Mouse (Mus musculus) neural tube, embryonic 13.5 days (tissue): Measurements from ENCODE around the gene Gpr152. TPM values are rescaled to one million over a fixed set of nuclear protein-coding genes. Genes with fewer than 3 reads are reported as not detected.

ENCODE experiments used
- ATAC-seq: fragments of 200-750 bp; cut with Nextera tagmentation; 2 replicates; pipeline ENCODE4 v1.8.0; 2017; ENCODE audit warnings: low read depth, mild to moderate bottlenecking, moderate TSS enrichment, moderate library complexity
- H3K27ac ChIP-seq: fragments of 300-500 bp; sonication (generic); replicated peaks from 2 replicates; pipeline ENCODE4 v1.5.1; 2015; ENCODE audit warnings: moderate library complexity, mild to moderate bottlenecking, inconsistent platforms
- H3K27me3 ChIP-seq: fragments of 300-500 bp; sonication (generic); 2 replicates; pipeline ENCODE4 v1.6.1; 2015; ENCODE audit warnings: mild to moderate bottlenecking, inconsistent platforms
- H3K36me3 ChIP-seq: fragments of 300-500 bp; sonication (generic); 2 replicates; pipeline ENCODE4 v1.6.1; 2015; ENCODE audit warnings: mild to moderate bottlenecking, inconsistent platforms
- H3K4me1 ChIP-seq: fragments of 300-500 bp; sonication (generic); replicated peaks from 2 replicates; pipeline ENCODE4 v1.6.1; 2015; ENCODE audit warnings: inconsistent platforms
- H3K4me2 ChIP-seq: fragments of 300-500 bp; sonication (generic); 2 replicates; pipeline ENCODE4 v1.6.1; 2015; ENCODE audit warnings: inconsistent platforms, mild to moderate bottlenecking, moderate library complexity
- H3K4me3 ChIP-seq: fragments of 300-500 bp; sonication (generic); 2 replicates; pipeline ENCODE4 v1.5.1; 2015; ENCODE audit warnings: mild to moderate bottlenecking, inconsistent platforms
- H3K9ac ChIP-seq: fragments of 300-500 bp; sonication (generic); 2 replicates; pipeline ENCODE4 v1.6.1; 2015; ENCODE audit warnings: moderate library complexity, mild to moderate bottlenecking, inconsistent platforms
- H3K9me3 ChIP-seq: fragments of 300-500 bp; sonication (generic); 2 replicates; pipeline ENCODE4 v1.6.1; 2016; ENCODE audit warnings: inconsistent platforms
- WGBS: fragments of 180-500 bp; shearing (Covaris S2); methylation state at CpG from one replicate; pipeline ENCODE4 v1.1.7; 2015; 5-methylcytosine and 5-hydroxymethylcytosine counted together
- polyA plus RNA-seq: library from polyadenylated mRNA; unstranded; fragments of >200 nt; fragmentation: Nextera tagmentation; extraction: Ambion mirVana; gene quantifications from 2 replicates; pipeline ENCODE4 v1.2.1, GENCODE M21; 2015

The Gpr152 gene
- polyA plus RNA-seq, 1 experiment from 2014 or later: not detected

DNA sequence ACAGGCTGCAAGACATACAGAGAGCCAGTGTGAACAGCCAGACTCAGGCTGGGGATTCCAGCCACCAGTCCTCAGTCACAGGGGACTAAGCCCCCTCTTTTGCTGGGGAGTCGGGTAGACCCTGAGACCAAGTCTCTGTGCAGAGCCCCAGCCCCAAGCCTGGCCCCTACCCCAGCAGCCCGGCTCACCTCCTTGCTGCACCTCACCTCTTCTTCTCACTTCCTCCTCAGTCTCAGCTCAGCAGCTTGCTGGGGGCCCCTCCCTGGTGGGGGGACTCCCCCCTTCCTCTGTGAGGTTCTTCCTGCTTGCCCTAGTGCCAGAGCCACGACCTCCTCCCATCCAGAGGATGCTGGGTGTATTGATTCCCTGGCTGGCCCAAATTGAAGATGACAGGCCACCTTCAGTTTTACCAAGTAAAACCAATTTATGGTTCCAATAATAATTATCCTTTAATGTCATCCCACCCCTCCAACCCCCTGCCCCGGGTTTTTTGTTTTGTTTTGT, 51.3 kb downstream of the Gpr152 start, which contains the start of gene Tbc1d10c:
Gene Tbc1d10c, minus strand, starts transcription at position 454 of the 504 bp plus-strand sequence.
- 65% methylated on average over 4 of the region's 4 CpGs for WGBS
- Histone ChIP-seq H3K4me3 (peak within 1 kb of the TSS; percentile 97), H3K9me3 (no peaks in the 10 kb centered on the region), H3K36me3 (peaks cover 28% of the 10 kb centered on the region), H3K27ac (peak within 1 kb of the TSS; percentile 95), H3K27me3 (no peaks in the 10 kb centered on the region), H3K4me1 (peaks cover 36% of the 10 kb centered on the region), H3K9ac (peak within 1 kb of the TSS; percentile 99), H3K4me2 (peak within 1 kb of the TSS; percentile 93)
- no peak for ATAC-seq

DNA sequence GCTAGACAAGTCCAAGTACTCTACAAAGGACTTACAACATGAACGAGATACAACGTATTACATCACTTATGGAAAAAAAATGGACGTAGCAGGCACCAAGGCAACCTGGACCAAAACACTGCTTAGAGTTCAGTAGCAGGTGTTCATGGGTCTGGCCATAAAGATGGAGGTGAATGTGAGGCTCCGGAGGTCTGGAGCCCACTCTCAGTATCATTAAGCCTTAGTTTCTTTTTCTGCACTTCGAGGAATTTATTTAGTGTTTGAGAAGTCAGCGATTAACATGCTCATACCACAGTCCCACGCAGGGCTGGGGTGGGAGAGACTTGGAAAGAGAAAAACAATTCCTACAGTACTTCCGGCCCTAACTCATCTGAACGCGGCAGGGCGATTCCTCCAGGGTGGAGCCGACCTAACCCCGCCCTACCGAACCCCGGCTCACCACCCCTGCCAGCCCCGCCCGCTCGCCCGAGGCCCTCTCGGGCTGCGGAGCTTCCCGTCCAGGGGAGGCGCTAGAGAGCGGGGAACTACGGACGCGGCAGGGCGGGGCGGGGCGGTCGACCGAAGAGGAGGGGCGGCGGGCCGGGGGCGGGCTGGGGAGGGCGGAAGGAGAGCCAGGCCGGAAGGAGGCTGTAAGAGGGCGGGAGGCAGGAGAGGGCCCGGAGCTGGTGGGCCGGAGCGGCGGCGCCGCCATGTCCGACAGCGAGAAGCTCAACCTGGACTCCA, 52.1 kb downstream of the Gpr152 start, which contains the start of gene Ppp1ca:
Gene Ppp1ca, plus strand, starts transcription at position 538 of the 723 bp plus-strand sequence.
- H3K9me3 ChIP-seq: no peaks in the 10 kb centered on the region
- peaks cover 44% of the 10 kb centered on the region for H3K4me1 ChIP-seq
- peak; percentile 90 for ATAC-seq
- 6% methylated on average over 34 of the region's 47 CpGs for WGBS
- H3K27me3 ChIP-seq: no peaks in the 10 kb centered on the region
- peak within 1 kb of the TSS; percentile 99 for H3K9ac ChIP-seq
- H3K4me3 ChIP-seq: peak within 1 kb of the TSS; percentile 97
- peak within 1 kb of the TSS; percentile 93 for H3K4me2 ChIP-seq
- H3K36me3 ChIP-seq: peaks cover 36% of the 10 kb centered on the region
- H3K27ac ChIP-seq: peak within 1 kb of the TSS; percentile 95

- Histone ChIP-seq H3K4me3 (peak overlapping the region; percentile 97), H3K9ac (peak overlapping the region; percentile 99), H3K4me1 (peaks cover 46% of the 10 kb centered on the region), H3K9me3 (no peaks in the 10 kb centered on the region), H3K27me3 (no peaks in the 10 kb centered on the region), H3K4me2 (peak overlapping the region; percentile 93), H3K27ac (peak overlapping the region; percentile 95), H3K36me3 (peaks cover 44% of the 10 kb centered on the region)
- WGBS: under 1% methylated on average over 52 of the region's 52 CpGs
- peak; percentile 70 for ATAC-seq
These were observed 52.8 kb downstream of the Gpr152 start for GRCm38 (mm10) chr19:4192251-4192985.

DNA sequence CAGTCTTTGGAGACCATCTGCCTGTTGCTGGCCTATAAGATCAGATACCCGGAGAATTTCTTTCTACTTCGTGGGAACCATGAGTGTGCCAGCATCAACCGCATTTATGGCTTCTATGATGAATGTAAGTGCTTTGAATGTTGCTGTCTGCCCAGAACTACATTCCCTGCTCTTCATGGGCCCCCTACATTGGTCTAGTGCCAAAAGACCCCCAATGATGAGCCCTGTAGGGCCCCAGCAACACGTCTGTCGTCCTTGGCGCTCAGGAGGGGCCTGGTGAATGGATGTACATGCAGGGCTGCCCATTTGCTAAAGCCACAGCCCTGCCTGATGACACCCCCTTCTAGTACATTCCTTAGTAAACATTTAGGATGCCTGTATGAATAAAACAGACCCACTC, 53.5 kb downstream of the Gpr152 start:
- H3K4me1 ChIP-seq: peaks cover 46% of the 10 kb centered on the region
- no peaks in the 10 kb centered on the region for H3K9me3 ChIP-seq
- no peaks in the 10 kb centered on the region for H3K27me3 ChIP-seq
- H3K27ac ChIP-seq: peak overlapping the region; percentile 95; the same call in 1 of the 2 replicates
- H3K4me3 ChIP-seq: peak overlapping the region; percentile 97
- H3K9ac ChIP-seq: peak overlapping the region; percentile 99
- H3K36me3 ChIP-seq: peaks cover 50% of the 10 kb centered on the region
- ATAC-seq: no peak
- peak overlapping the region; percentile 93 for H3K4me2 ChIP-seq
- 57% methylated on average over 6 of the region's 6 CpGs for WGBS

- Histone ChIP-seq H3K36me3 (peaks cover 54% of the 10 kb centered on the region), H3K4me2 (no peak overlapping the region), H3K4me3 (0 out of 2 replicates have a peak overlapping the region, but pooled peaks have one; percentile 97), H3K4me1 (peaks cover 46% of the 10 kb centered on the region), H3K9me3 (no peaks in the 10 kb centered on the region), H3K27me3 (no peaks in the 10 kb centered on the region), H3K27ac (no peak overlapping the region), H3K9ac (peak overlapping the region; percentile 99; the same call in 1 of the 2 replicates)
- no peak for ATAC-seq
- whole genome bisulfite sequencing: 93% methylated on average over 8 of the region's 8 CpGs
These were observed 54.6 kb downstream of the Gpr152 start for GRCm38 (mm10) chr19:4194021-4194724.

GRCm38 (mm10) chr19:4194776-4195650, 55.4 kb downstream of the Gpr152 start:
- Histone ChIP-seq H3K4me2 (no peak overlapping the region), H3K27me3 (no peaks in the 10 kb centered on the region), H3K9me3 (no peaks in the 10 kb centered on the region), H3K9ac (0 out of 2 replicates have a peak overlapping the region, but pooled peaks have one; percentile 12), H3K27ac (0 out of 2 replicates have a peak overlapping the region, but pooled peaks have one; percentile 1), H3K4me3 (no peak overlapping the region), H3K4me1 (peaks cover 48% of the 10 kb centered on the region), H3K36me3 (peaks cover 62% of the 10 kb centered on the region)
- ATAC-seq: no peak
- 80% methylated on average over 12 of the region's 12 CpGs for WGBS

Other genes with a start within 250 kb of the Gpr152 start
- 18.4 and 18.9 TPM in 2 replicates for gene Tcirg1, start 232.7 kb upstream of the Gpr152 start, polyA plus RNA-seq
- 286 and 302 TPM in 2 replicates for gene Ndufs8, start 227.0 kb upstream of the Gpr152 start, polyA plus RNA-seq
- gene Aldh3b1, start 210.0 kb upstream of the Gpr152 start, polyA plus RNA-seq: 1.9 and 2.2 TPM in 2 replicates
- gene Unc93b1, start 204.6 kb upstream of the Gpr152 start, polyA plus RNA-seq: 11.8 and 13.5 TPM in 2 replicates
- not detected in 2 replicates for gene Aldh3b3, start 181.1 kb upstream of the Gpr152 start, polyA plus RNA-seq
- 0.14 and 0.32 TPM in 2 replicates for gene Aldh3b2, start 167.5 kb upstream of the Gpr152 start, polyA plus RNA-seq
- gene Acy3, start 153.2 kb upstream of the Gpr152 start, polyA plus RNA-seq: 2.3 and 3.9 TPM in 2 replicates
- gene Tbx10, start 147.0 kb upstream of the Gpr152 start, polyA plus RNA-seq: not detected in 2 replicates
- 22.5 and 22.9 TPM in 2 replicates for gene Nudt8, start 139.2 kb upstream of the Gpr152 start, polyA plus RNA-seq
- gene Gm49405, start 139.2 kb upstream of the Gpr152 start, polyA plus RNA-seq: 4.7 and 6.0 TPM in 2 replicates
- 6.0 and 7.1 TPM in 2 replicates for gene Doc2g, start 136.5 kb upstream of the Gpr152 start, polyA plus RNA-seq
- gene Ndufv1, start 127.0 kb upstream of the Gpr152 start, polyA plus RNA-seq: 217 and 222 TPM in 2 replicates
- 383 and 433 TPM in 2 replicates for gene Gstp1, start 101.8 kb upstream of the Gpr152 start, polyA plus RNA-seq
- 1.5 and 1.7 TPM in 2 replicates for gene Gstp2, start 93.8 kb upstream of the Gpr152 start, polyA plus RNA-seq
- gene Gstp3, start 80.2 kb upstream of the Gpr152 start, polyA plus RNA-seq: not detected in 2 replicates
- not detected in 2 replicates for gene Cabp2, start 58.2 kb upstream of the Gpr152 start, polyA plus RNA-seq
- gene Cdk2ap2, start 42.6 kb upstream of the Gpr152 start, polyA plus RNA-seq: 82.6 and 86.4 TPM in 2 replicates
- 37.0 and 37.8 TPM in 2 replicates for gene Pitpnm1, start 39.8 kb upstream of the Gpr152 start, polyA plus RNA-seq
- 92.4 and 94.0 TPM in 2 replicates for gene Aip, start 13.9 kb upstream of the Gpr152 start, polyA plus RNA-seq
- gene Cabp4, start 4.2 kb downstream of the Gpr152 start, polyA plus RNA-seq: 0.14 TPM in 2 replicates
- gene Coro1b, start 8.8 kb downstream of the Gpr152 start, polyA plus RNA-seq: 119 and 120 TPM in 2 replicates
- gene Ptprcap, start 13.8 kb downstream of the Gpr152 start, polyA plus RNA-seq: 0.54 and 1.2 TPM in 2 replicates
- 62.7 and 63.6 TPM in 2 replicates for gene Rps6kb2, start 23.6 kb downstream of the Gpr152 start, polyA plus RNA-seq
- 5.1 and 6.6 TPM in 2 replicates for gene Carns1, start 35.7 kb downstream of the Gpr152 start, polyA plus RNA-seq
- gene Tbc1d10c, start 51.5 kb downstream of the Gpr152 start, polyA plus RNA-seq: 0.80 and 0.88 TPM in 2 replicates
- 683 and 709 TPM in 2 replicates for gene Ppp1ca, start 52.3 kb downstream of the Gpr152 start, polyA plus RNA-seq
- gene Rad9a, start 61.9 kb downstream of the Gpr152 start, polyA plus RNA-seq: 23.5 and 24.9 TPM in 2 replicates
- gene Clcf1, start 74.5 kb downstream of the Gpr152 start, polyA plus RNA-seq: 0.67 and 0.79 TPM in 2 replicates
- not detected in 2 replicates for gene AC109138.7, start 74.6 kb downstream of the Gpr152 start, polyA plus RNA-seq
- 21.0 and 22.1 TPM in 2 replicates for gene Pold4, start 92.1 kb downstream of the Gpr152 start, polyA plus RNA-seq
- 7.2 and 8.2 TPM in 2 replicates for gene Ssh3, start 129.4 kb downstream of the Gpr152 start, polyA plus RNA-seq
- gene Ankrd13d, start 143.3 kb downstream of the Gpr152 start, polyA plus RNA-seq: 29.8 and 33.1 TPM in 2 replicates
- 22.3 and 25.5 TPM in 2 replicates for gene Grk2, start 166.4 kb downstream of the Gpr152 start, polyA plus RNA-seq